Mouse (Mus musculus) lung, postnatal 0 days (tissue): Measurements from ENCODE around the gene Shroom3. TPM values are rescaled to one million over a fixed set of nuclear protein-coding genes. Genes with fewer than 3 reads are reported as not detected.

ENCODE experiments used
- ATAC-seq: fragments of 200-750 bp; cut with Nextera tagmentation; 2 replicates; pipeline ENCODE4 v1.8.0; 2017; ENCODE audit warnings: moderate library complexity
- DNase-seq: peaks from one replicate; pipeline ENCODE4 v3.0.0-alpha.2; 2016; ENCODE audit warnings: low spot score
- H3K27ac ChIP-seq: fragments of 300-500 bp; sonication (generic); 2 replicates; pipeline ENCODE4 v1.5.1; 2014; ENCODE audit warnings: antibody characterized with exemption, mild to moderate bottlenecking, low read length, mixed read lengths
- H3K27me3 ChIP-seq: fragments of 300-500 bp; sonication (generic); replicated peaks from 2 replicates; pipeline ENCODE4 v1.6.1; 2014; ENCODE audit warnings: low read length, mixed read lengths; ENCODE audit not compliant: insufficient read depth
- H3K36me3 ChIP-seq: fragments of 300-500 bp; sonication (generic); 2 replicates; pipeline ENCODE4 v1.6.1; 2014; ENCODE audit warnings: low read length, mixed read lengths; ENCODE audit not compliant: insufficient read depth
- H3K4me1 ChIP-seq: fragments of 300-500 bp; sonication (generic); 2 replicates; pipeline ENCODE4 v1.6.1; 2014; ENCODE audit warnings: antibody characterized with exemption, low read depth, low read length, mixed read lengths; ENCODE audit not compliant: insufficient read depth
- H3K4me2 ChIP-seq: fragments of 300-500 bp; sonication (generic); replicated peaks from 2 replicates; pipeline ENCODE4 v1.6.1; 2014; ENCODE audit warnings: low read depth, mild to moderate bottlenecking, low read length, moderate library complexity, mixed read lengths
- H3K4me3 ChIP-seq: fragments of 300-500 bp; sonication (generic); 2 replicates; pipeline ENCODE4 v1.5.1; 2014; ENCODE audit warnings: low read depth, low read length
- H3K9ac ChIP-seq: fragments of 300-500 bp; sonication (generic); replicated peaks from 2 replicates; pipeline ENCODE4 v1.6.1; 2014; ENCODE audit warnings: low read depth, mild to moderate bottlenecking
- H3K9me3 ChIP-seq: fragments of 300-500 bp; sonication (generic); 2 replicates; pipeline ENCODE4 v1.6.1; 2016; ENCODE audit warnings: low read length, mixed read lengths
- CTCF ChIP-seq: IDR thresholded peaks from 2 replicates; pipeline ENCODE4 v1.5.1; 2016; ENCODE audit warnings: antibody characterized with exemption, mild to moderate bottlenecking
- EP300 ChIP-seq: IDR thresholded peaks from 2 replicates; pipeline ENCODE4 v1.6.1; 2016; ENCODE audit warnings: antibody characterized with exemption, mild to moderate bottlenecking, control low read depth
- WGBS: fragments of 180-500 bp; shearing (Covaris S2); extraction: QIAGEN DNeasy Blood & Tissue Kit; methylation state at CpG from one replicate; pipeline ENCODE4 v1.1.7; 2014; 5-methylcytosine and 5-hydroxymethylcytosine counted together
- polyA plus RNA-seq: library from polyadenylated mRNA; unstranded; fragments of >200 nt; fragmentation: Nextera tagmentation; extraction: Ambion mirVana; gene quantifications from 2 replicates; pipeline ENCODE4 v1.2.1, GENCODE M21; 2015

Shroom3 gene
- polyA plus RNA-seq, 1 experiment from 2014 or later = 8.8 TPM

- no peaks in the 10 kb centered on the region for H3K36me3 ChIP-seq
- H3K9me3 ChIP-seq = no peaks in the 10 kb centered on the region
- H3K27me3 ChIP-seq = no peaks in the 10 kb centered on the region
- ATAC-seq (peak; percentile 47), DNase-seq (peak; percentile 73)
- H3K4me3 ChIP-seq = no peak overlapping the region
- H3K4me1 ChIP-seq = no peaks in the 10 kb centered on the region; the same call in none of the 2 replicates
- TF ChIP-seq EP300 (0 out of 2 replicates have a peak, but pooled peaks have one; percentile 12), CTCF (no peak)
- no peak overlapping the region for H3K9ac ChIP-seq
- peak overlapping the region; percentile 65 for H3K27ac ChIP-seq
- no peak overlapping the region for H3K4me2 ChIP-seq
- 62% methylated on average over 10 of the region's 10 CpGs for WGBS
These were observed 11.2 kb downstream of the Shroom3 start for GRCm38 (mm10) chr5:92694316-92694995.

- no peaks in the 10 kb centered on the region for H3K27me3 ChIP-seq
- no peak overlapping the region for H3K4me2 ChIP-seq
- H3K9ac ChIP-seq = no peak overlapping the region
- peak; percentile 34 for DNase-seq
- no peaks in the 10 kb centered on the region for H3K36me3 ChIP-seq
- H3K4me3 ChIP-seq = no peak overlapping the region
- WGBS = 5% methylated on average over 15 of the region's 15 CpGs
- H3K4me1 ChIP-seq = no peaks in the 10 kb centered on the region; the same call in none of the 2 replicates
- no peak for TF ChIP-seq CTCF
- TF ChIP-seq EP300 = no peak
- no peak overlapping the region for H3K27ac ChIP-seq
- no peak for ATAC-seq
- H3K9me3 ChIP-seq = no peaks in the 10 kb centered on the region
These were observed 15.0 kb downstream of the Shroom3 start for GRCm38 (mm10) chr5:92698131-92698836.

DNA sequence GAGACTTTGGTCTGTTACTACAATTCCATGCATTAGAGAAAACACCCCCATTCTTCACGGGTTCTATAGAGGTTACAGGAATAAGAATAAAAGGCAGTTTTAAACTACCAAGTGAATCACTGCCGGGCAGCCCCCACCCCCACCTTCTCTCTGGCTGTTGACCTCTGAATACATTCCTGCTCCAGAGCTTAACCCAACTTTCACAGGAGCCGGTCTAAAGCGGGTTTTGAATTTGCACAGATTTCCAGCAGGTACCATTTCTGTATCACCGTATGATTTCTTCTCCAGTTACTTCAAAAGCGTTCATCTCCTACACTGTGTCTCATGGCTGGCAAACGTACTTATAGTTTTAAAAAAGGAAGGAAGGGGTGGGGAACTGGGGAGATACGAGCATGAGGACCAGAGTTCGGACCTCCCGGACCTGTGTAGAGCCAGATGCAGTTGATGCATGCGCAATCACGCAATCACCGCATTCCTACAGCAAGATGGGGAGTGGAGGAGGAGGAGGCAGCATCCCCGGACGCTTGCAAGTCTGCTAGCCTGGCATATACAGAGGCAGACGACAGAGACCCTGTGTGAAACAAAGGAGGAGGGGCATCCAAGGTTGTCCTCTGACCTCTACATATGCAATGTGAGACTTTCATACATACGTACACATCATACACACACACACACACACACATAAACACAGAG lies 15.7 kb downstream of the Shroom3 start:
- Histone ChIP-seq H3K9me3 (no peaks in the 10 kb centered on the region), H3K4me1 (no peaks in the 10 kb centered on the region; the same call in none of the 2 replicates), H3K4me3 (no peak overlapping the region), H3K27ac (no peak overlapping the region), H3K4me2 (no peak overlapping the region), H3K9ac (no peak overlapping the region), H3K27me3 (no peaks in the 10 kb centered on the region), H3K36me3 (no peaks in the 10 kb centered on the region)
- whole genome bisulfite sequencing = 26% methylated on average over 17 of the region's 17 CpGs
- no peak for TF ChIP-seq EP300
- TF ChIP-seq CTCF = no peak
- DNase-seq = no peak
- no peak for ATAC-seq

- H3K9ac ChIP-seq = no peak overlapping the region
- H3K4me3 ChIP-seq = no peak overlapping the region
- DNase-seq = peak; percentile 79
- no peaks in the 10 kb centered on the region; the same call in none of the 2 replicates for H3K4me1 ChIP-seq
- H3K27me3 ChIP-seq = no peaks in the 10 kb centered on the region
- peak; percentile 88 for ATAC-seq
- 31% methylated on average over 11 of the region's 11 CpGs for WGBS
- no peak overlapping the region for H3K4me2 ChIP-seq
- no peaks in the 10 kb centered on the region for H3K9me3 ChIP-seq
- H3K27ac ChIP-seq = no peak overlapping the region
- no peaks in the 10 kb centered on the region for H3K36me3 ChIP-seq
- TF ChIP-seq CTCF (no peak), EP300 (0 out of 2 replicates have a peak, but pooled peaks have one; percentile 38)
These were observed 18.5 kb downstream of the Shroom3 start for GRCm38 (mm10) chr5:92701750-92702149.

DNA sequence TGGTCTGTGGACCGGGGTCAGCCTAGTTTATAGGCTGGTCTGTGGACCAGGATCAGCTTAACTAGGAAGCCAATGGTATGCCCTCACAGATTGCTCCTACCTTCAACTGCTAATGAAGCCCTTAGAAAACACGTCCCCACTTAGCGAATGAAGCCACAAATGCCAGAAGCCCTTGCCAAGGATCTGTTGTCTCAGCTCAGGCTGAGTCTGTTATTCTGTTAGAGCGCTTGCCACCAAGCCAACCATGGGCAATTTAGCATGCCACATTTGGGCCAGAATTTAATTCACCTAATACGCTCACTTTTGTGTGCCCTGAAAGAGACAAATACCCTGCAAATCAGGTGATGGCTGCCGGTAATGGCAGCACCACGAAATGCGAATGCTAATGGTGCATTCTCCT lies 20.4 kb downstream of the Shroom3 start:
- DNase-seq (no peak), ATAC-seq (no peak)
- H3K4me2 ChIP-seq = no peak overlapping the region
- TF ChIP-seq EP300 (no peak), CTCF (no peak)
- WGBS = 91% methylated on average over 8 of the region's 8 CpGs
- H3K27ac ChIP-seq = no peak overlapping the region
- H3K9ac ChIP-seq = no peak overlapping the region
- H3K27me3 ChIP-seq = no peaks in the 10 kb centered on the region
- H3K4me3 ChIP-seq = no peak overlapping the region
- H3K9me3 ChIP-seq = no peaks in the 10 kb centered on the region
- peaks cover 4% of the 10 kb centered on the region; the same call in 1 of the 2 replicates for H3K4me1 ChIP-seq
- H3K36me3 ChIP-seq = no peaks in the 10 kb centered on the region

GRCm38 (mm10) chr5:92707921-92708491 lies 24.8 kb downstream of the Shroom3 start:
- WGBS = 31% methylated on average over 7 of the region's 7 CpGs
- Histone ChIP-seq H3K9me3 (no peaks in the 10 kb centered on the region), H3K4me3 (no peak overlapping the region), H3K36me3 (no peaks in the 10 kb centered on the region), H3K27me3 (no peaks in the 10 kb centered on the region), H3K4me2 (no peak overlapping the region), H3K9ac (no peak overlapping the region), H3K27ac (peak overlapping the region; percentile 86), H3K4me1 (peaks cover 13% of the 10 kb centered on the region; the same call in 1 of the 2 replicates)
- 0 out of 2 replicates have a peak, but pooled peaks have one; percentile 32 for TF ChIP-seq EP300
- TF ChIP-seq CTCF = no peak
- ATAC-seq (peak; percentile 77), DNase-seq (peak; percentile 88)
